Mouse (Mus musculus): ENCODE measurements around the gene Pdhb. TPM values are rescaled to one million over a fixed set of nuclear protein-coding genes. Genes with fewer than 3 reads are reported as not detected.

Pdhb gene
- polyA plus RNA-seq, 2 experiments = 152 to 175 TPM

DNA sequence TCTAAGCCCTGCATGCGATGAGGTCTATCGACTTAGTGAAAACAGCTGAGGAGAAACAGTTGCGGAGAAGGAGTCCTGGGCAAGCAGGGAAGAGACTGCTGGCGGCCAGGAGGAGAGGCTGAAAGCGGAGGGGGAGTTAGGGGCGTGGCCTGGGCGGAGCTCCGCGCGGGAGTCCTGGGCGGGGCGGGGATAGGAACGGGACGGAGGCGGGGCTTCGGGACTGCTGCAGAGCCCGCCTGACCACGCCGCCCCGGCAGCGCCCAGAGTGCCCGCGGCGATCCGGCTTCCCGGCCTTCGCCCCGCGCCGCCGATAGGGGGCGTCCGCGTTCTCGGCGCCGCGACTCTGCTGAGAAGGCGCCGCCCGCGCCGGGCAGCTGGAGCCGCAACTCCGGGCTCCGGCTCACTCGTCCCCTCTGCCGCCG, 41.0 kb upstream of the Pdhb start, which contains the start of gene Kctd6:
Gene Kctd6, plus strand, starts transcription at position 338 of the 422 bp plus-strand sequence.
- Histone ChIP-seq H3K36me3 (ENCODE audit: control insufficient read depth, insufficient read depth, low read length) (no peaks in the 10 kb centered on the region), H3K9me3 (ENCODE audit: control insufficient read depth, low read length) (no peaks in the 10 kb centered on the region), H3K9ac (ENCODE audit: low read depth, low read length, severe bottlenecking) (peak within 1 kb of the TSS; percentile 89), H3K4me1 (ENCODE audit: control insufficient read depth, insufficient read depth, low read length) (peaks cover 16% of the 10 kb centered on the region), H3K27me3 (ENCODE audit: control insufficient read depth, insufficient read depth, low read length) (no peaks in the 10 kb centered on the region), H3K27ac (replicated peaks; ENCODE audit: low read depth, low read length) (peak within 1 kb of the TSS; percentile 85), H3K4me2 (replicated peaks; ENCODE audit: low read depth, low read length, severe bottlenecking) (peak within 1 kb of the TSS; percentile 86), H3K4me3 (replicated peaks; ENCODE audit: low read length) (peak within 1 kb of the TSS; percentile 65)
- ATAC-seq (ENCODE audit: low FRiP score, low read depth) (peak; percentile 97), DNase-seq (ENCODE audit: low spot score) (peak; percentile 97)
- no peak for TF ChIP-seq POLR2A (IDR thresholded peaks at IDR 0.05; ENCODE audit: borderline replicate concordance, extremely low read depth, insufficient read depth, insufficient read length)
- WGBS = 1% methylated on average over 16 of the region's 49 CpGs

DNA sequence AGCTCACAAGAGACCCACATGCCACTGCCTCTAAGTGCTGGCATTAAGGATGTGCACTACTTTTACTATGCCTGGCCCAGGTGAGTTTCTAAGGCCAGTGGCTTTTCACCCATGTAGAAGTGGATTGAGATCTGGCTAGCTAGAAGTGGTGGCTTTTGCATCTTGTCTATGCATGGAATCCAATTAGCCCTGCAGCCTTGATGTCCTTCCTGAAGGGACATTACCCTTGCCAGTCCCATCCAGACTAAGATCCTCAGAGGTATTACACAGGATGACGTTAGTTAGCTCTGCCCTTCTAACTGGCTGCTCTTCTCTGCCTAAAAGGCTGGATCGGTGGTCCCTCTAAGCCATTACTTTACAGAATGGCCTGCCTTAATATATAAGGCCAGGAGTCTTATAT, 40.2 kb upstream of the Pdhb start:
- Histone ChIP-seq H3K27ac (replicated peaks; ENCODE audit: low read depth, low read length) (no peak overlapping the region), H3K27me3 (ENCODE audit: control insufficient read depth, insufficient read depth, low read length) (no peaks in the 10 kb centered on the region), H3K9me3 (ENCODE audit: control insufficient read depth, low read length) (no peaks in the 10 kb centered on the region), H3K36me3 (ENCODE audit: control insufficient read depth, insufficient read depth, low read length) (no peaks in the 10 kb centered on the region), H3K4me3 (replicated peaks; ENCODE audit: low read length) (no peak overlapping the region), H3K9ac (ENCODE audit: low read depth, low read length, severe bottlenecking) (no peak overlapping the region), H3K4me1 (ENCODE audit: control insufficient read depth, insufficient read depth, low read length) (peaks cover 16% of the 10 kb centered on the region), H3K4me2 (replicated peaks; ENCODE audit: low read depth, low read length, severe bottlenecking) (no peak overlapping the region)
- DNase-seq (ENCODE audit: low spot score) (no peak), ATAC-seq (ENCODE audit: low FRiP score, low read depth) (no peak)
- TF ChIP-seq POLR2A (IDR thresholded peaks at IDR 0.05; ENCODE audit: borderline replicate concordance, extremely low read depth, insufficient read depth, insufficient read length) = no peak
- WGBS = 79% methylated on average over 2 of the region's 2 CpGs

DNA sequence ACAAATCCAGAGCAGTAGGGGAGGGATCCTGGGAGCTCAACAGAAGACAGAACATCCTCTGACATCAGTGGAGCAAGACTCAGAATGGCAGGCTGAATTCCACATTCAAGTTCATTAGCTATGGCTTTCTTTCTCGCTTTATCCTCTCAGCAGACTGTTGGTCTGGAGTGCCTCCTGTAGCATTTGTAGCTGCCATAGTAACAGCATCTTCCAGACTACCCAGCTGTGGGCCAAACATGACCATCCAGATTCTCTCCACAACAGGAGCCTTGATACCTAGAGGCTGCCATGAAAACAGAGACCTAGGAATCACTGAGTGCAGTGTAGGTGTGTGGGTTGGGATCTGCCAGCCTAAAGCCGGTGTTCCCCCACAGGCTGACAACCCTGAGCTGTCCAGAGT, 37.1 kb upstream of the Pdhb start:
- TF ChIP-seq POLR2A (IDR thresholded peaks at IDR 0.05; ENCODE audit: borderline replicate concordance, extremely low read depth, insufficient read depth, insufficient read length) = no peak
- Histone ChIP-seq H3K4me3 (replicated peaks; ENCODE audit: low read length) (no peak overlapping the region), H3K36me3 (ENCODE audit: control insufficient read depth, insufficient read depth, low read length) (no peaks in the 10 kb centered on the region), H3K4me2 (replicated peaks; ENCODE audit: low read depth, low read length, severe bottlenecking) (no peak overlapping the region), H3K27me3 (ENCODE audit: control insufficient read depth, insufficient read depth, low read length) (no peaks in the 10 kb centered on the region), H3K9me3 (ENCODE audit: control insufficient read depth, low read length) (no peaks in the 10 kb centered on the region), H3K9ac (ENCODE audit: low read depth, low read length, severe bottlenecking) (no peak overlapping the region), H3K27ac (replicated peaks; ENCODE audit: low read depth, low read length) (no peak overlapping the region), H3K4me1 (ENCODE audit: control insufficient read depth, insufficient read depth, low read length) (peaks cover 8% of the 10 kb centered on the region)
- WGBS = 88% methylated on average over 2 of the region's 2 CpGs
- DNase-seq (ENCODE audit: low spot score) = no peak
- ATAC-seq (ENCODE audit: low FRiP score, low read depth) = no peak

DNA sequence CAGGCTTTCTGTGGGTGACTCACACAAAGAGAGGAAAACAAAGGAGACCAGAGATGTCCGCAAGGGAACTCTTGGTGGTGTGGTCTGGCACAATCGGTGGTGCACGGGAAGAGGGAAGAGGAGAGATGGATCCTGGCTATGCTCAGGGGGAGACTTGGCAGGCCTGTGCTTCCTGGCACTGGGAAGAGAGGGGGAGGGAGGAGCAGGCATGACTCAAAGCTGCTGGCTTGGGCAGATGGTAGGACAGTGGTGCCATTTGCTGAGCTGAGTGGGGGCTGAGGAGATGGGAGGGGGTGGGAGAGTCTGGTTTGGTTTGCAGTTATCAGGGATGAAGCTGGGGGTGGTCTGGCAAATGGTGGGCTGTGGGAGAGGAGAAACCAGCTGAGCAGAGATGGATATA, 36.1 kb upstream of the Pdhb start:
- H3K27ac ChIP-seq (replicated peaks; ENCODE audit: low read depth, low read length) = no peak overlapping the region
- H3K9me3 ChIP-seq (ENCODE audit: control insufficient read depth, low read length) = no peaks in the 10 kb centered on the region
- H3K4me1 ChIP-seq (ENCODE audit: control insufficient read depth, insufficient read depth, low read length) = 0 out of 2 replicates have a peak, but pooled peaks cover 5% of the 10 kb centered on the region
- TF ChIP-seq POLR2A (IDR thresholded peaks at IDR 0.05; ENCODE audit: borderline replicate concordance, extremely low read depth, insufficient read depth, insufficient read length) = no peak
- H3K4me2 ChIP-seq (replicated peaks; ENCODE audit: low read depth, low read length, severe bottlenecking) = no peak overlapping the region
- H3K27me3 ChIP-seq (ENCODE audit: control insufficient read depth, insufficient read depth, low read length) = no peaks in the 10 kb centered on the region
- no peak overlapping the region for H3K9ac ChIP-seq (ENCODE audit: low read depth, low read length, severe bottlenecking)
- no peaks in the 10 kb centered on the region for H3K36me3 ChIP-seq (ENCODE audit: control insufficient read depth, insufficient read depth, low read length)
- 89% methylated on average over 3 of the region's 3 CpGs for WGBS
- no peak for DNase-seq (ENCODE audit: low spot score)
- H3K4me3 ChIP-seq (replicated peaks; ENCODE audit: low read length) = no peak overlapping the region
- no peak for ATAC-seq (ENCODE audit: low FRiP score, low read depth)

DNA sequence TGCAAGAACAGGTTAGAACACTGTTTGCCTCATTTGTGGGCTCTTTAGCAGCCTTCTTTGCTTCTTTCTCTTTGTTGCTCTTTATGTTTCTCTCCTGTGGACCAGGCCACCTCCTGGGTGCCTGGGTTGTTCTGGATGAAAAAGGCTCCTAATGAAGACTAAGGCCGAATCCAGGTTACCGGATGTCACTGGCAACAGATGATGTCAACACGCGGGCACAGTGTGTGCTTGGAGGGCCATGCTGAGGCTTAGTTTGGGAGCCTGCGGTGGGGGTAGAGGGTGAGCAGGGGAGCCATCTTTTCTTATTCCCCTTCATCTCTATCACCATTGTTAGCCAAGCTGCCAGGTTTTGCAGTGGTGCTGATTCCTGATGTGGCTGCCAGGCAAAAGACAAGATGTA, 34.7 kb upstream of the Pdhb start:
- H3K9ac ChIP-seq (ENCODE audit: low read depth, low read length, severe bottlenecking) = no peak overlapping the region
- DNase-seq (ENCODE audit: low spot score) (no peak), ATAC-seq (ENCODE audit: low FRiP score, low read depth) (no peak)
- TF ChIP-seq POLR2A (IDR thresholded peaks at IDR 0.05; ENCODE audit: borderline replicate concordance, extremely low read depth, insufficient read depth, insufficient read length) = no peak
- no peak overlapping the region for H3K4me2 ChIP-seq (replicated peaks; ENCODE audit: low read depth, low read length, severe bottlenecking)
- H3K27me3 ChIP-seq (ENCODE audit: control insufficient read depth, insufficient read depth, low read length) = no peaks in the 10 kb centered on the region
- H3K9me3 ChIP-seq (ENCODE audit: control insufficient read depth, low read length) = no peaks in the 10 kb centered on the region
- WGBS = 82% methylated on average over 5 of the region's 5 CpGs
- H3K27ac ChIP-seq (replicated peaks; ENCODE audit: low read depth, low read length) = no peak overlapping the region
- H3K36me3 ChIP-seq (ENCODE audit: control insufficient read depth, insufficient read depth, low read length) = no peaks in the 10 kb centered on the region
- 0 out of 2 replicates have a peak, but pooled peaks cover 5% of the 10 kb centered on the region for H3K4me1 ChIP-seq (ENCODE audit: control insufficient read depth, insufficient read depth, low read length)
- H3K4me3 ChIP-seq (replicated peaks; ENCODE audit: low read length) = no peak overlapping the region

DNA sequence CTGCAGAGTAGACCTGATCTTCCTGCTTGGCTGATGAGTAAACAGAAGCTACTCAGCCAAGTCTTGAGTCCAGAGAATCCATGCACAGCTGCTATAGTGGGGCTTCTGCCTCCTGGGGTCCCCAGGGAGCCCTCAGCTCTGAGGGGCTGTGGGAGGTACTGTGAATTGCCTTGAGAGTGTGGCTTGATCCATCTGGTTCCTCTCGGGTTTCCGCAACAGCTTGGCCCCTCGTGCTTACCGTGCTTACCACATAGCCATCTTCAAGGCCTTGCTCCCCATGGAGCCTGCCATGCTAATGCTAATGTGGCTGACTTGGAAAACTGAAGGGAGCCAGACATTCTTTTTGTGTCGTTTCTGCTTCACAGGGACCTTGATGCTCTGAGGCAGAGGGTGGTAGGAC, 34.3 kb upstream of the Pdhb start:
- H3K27ac ChIP-seq (replicated peaks; ENCODE audit: low read depth, low read length) = no peak overlapping the region
- no peak overlapping the region for H3K4me2 ChIP-seq (replicated peaks; ENCODE audit: low read depth, low read length, severe bottlenecking)
- 20% methylated on average over 5 of the region's 5 CpGs for WGBS
- 0 out of 2 replicates have a peak, but pooled peaks cover 5% of the 10 kb centered on the region for H3K4me1 ChIP-seq (ENCODE audit: control insufficient read depth, insufficient read depth, low read length)
- ATAC-seq (ENCODE audit: low FRiP score, low read depth) (peak; percentile 53; the same call in 1 of the 2 replicates), DNase-seq (ENCODE audit: low spot score) (no peak)
- H3K27me3 ChIP-seq (ENCODE audit: control insufficient read depth, insufficient read depth, low read length) = no peaks in the 10 kb centered on the region
- H3K36me3 ChIP-seq (ENCODE audit: control insufficient read depth, insufficient read depth, low read length) = no peaks in the 10 kb centered on the region
- no peak for TF ChIP-seq POLR2A (IDR thresholded peaks at IDR 0.05; ENCODE audit: borderline replicate concordance, extremely low read depth, insufficient read depth, insufficient read length)
- H3K9me3 ChIP-seq (ENCODE audit: control insufficient read depth, low read length) = no peaks in the 10 kb centered on the region
- H3K4me3 ChIP-seq (replicated peaks; ENCODE audit: low read length) = no peak overlapping the region
- no peak overlapping the region for H3K9ac ChIP-seq (ENCODE audit: low read depth, low read length, severe bottlenecking)
